Mouse (Mus musculus): Measurements from ENCODE around the gene Ncs1. TPM values are rescaled to one million over a fixed set of nuclear protein-coding genes. Genes with fewer than 3 reads are reported as not detected.

Gene Ncs1
- polyA plus RNA-seq, 1 experiment from 2014 or later = 44.7 TPM

GRCm38 (mm10) chr2:31214211-31214796, 31.3 kb upstream of the Ncs1 start:
- H3K36me3 ChIP-seq = peaks cover 69% of the 10 kb centered on the region
- no peaks in the 10 kb centered on the region for H3K27me3 ChIP-seq (ENCODE audit: insufficient read depth, poor library complexity, severe bottlenecking)
- WGBS = 69% methylated on average over 16 of the region's 16 CpGs
- H3K4me1 ChIP-seq = peaks cover 80% of the 10 kb centered on the region
- no peak overlapping the region for H3K4me3 ChIP-seq
- H3K27ac ChIP-seq = peak overlapping the region; percentile 63; the same call in 1 of the 2 replicates
- DNase-seq (ENCODE audit: low spot score) = no peak
- H3K9me3 ChIP-seq = no peaks in the 10 kb centered on the region

GRCm38 (mm10) chr2:31218611-31219010, 27.0 kb upstream of the Ncs1 start:
- Histone ChIP-seq H3K27me3 (ENCODE audit: insufficient read depth, poor library complexity, severe bottlenecking) (no peaks in the 10 kb centered on the region), H3K27ac (no peak overlapping the region), H3K9me3 (no peaks in the 10 kb centered on the region), H3K4me3 (no peak overlapping the region), H3K4me1 (peaks cover 66% of the 10 kb centered on the region), H3K36me3 (peaks cover 38% of the 10 kb centered on the region)
- DNase-seq (ENCODE audit: low spot score) = no peak
- 88% methylated on average over 3 of the region's 3 CpGs for WGBS

GRCm38 (mm10) chr2:31219470-31219869, 26.2 kb upstream of the Ncs1 start:
- Histone ChIP-seq H3K27me3 (ENCODE audit: insufficient read depth, poor library complexity, severe bottlenecking) (no peaks in the 10 kb centered on the region), H3K36me3 (peaks cover 29% of the 10 kb centered on the region), H3K4me1 (peaks cover 58% of the 10 kb centered on the region), H3K9me3 (no peaks in the 10 kb centered on the region), H3K27ac (peak overlapping the region; percentile 52; the same call in 1 of the 2 replicates), H3K4me3 (no peak overlapping the region)
- DNase-seq (ENCODE audit: low spot score) = no peak
- 62% methylated on average over 6 of the region's 6 CpGs for WGBS

- no peaks in the 10 kb centered on the region for H3K9me3 ChIP-seq
- peaks cover 17% of the 10 kb centered on the region for H3K36me3 ChIP-seq
- 65% methylated on average over 7 of the region's 7 CpGs for WGBS
- DNase-seq (ENCODE audit: low spot score) = no peak
- H3K4me3 ChIP-seq = no peak overlapping the region
- no peak overlapping the region for H3K27ac ChIP-seq
- peaks cover 44% of the 10 kb centered on the region for H3K4me1 ChIP-seq
- no peaks in the 10 kb centered on the region for H3K27me3 ChIP-seq (ENCODE audit: insufficient read depth, poor library complexity, severe bottlenecking)
Observed at GRCm38 (mm10) chr2:31220844-31221243, 24.8 kb upstream of the Ncs1 start.

- Histone ChIP-seq H3K36me3 (peaks cover 10% of the 10 kb centered on the region), H3K27me3 (ENCODE audit: insufficient read depth, poor library complexity, severe bottlenecking) (no peaks in the 10 kb centered on the region), H3K4me3 (no peak overlapping the region), H3K9me3 (no peaks in the 10 kb centered on the region), H3K27ac (no peak overlapping the region), H3K4me1 (peaks cover 37% of the 10 kb centered on the region)
- no peak for DNase-seq (ENCODE audit: low spot score)
- WGBS = 75% methylated on average over 5 of the region's 5 CpGs
Observed at GRCm38 (mm10) chr2:31221582-31221981, 24.0 kb upstream of the Ncs1 start.

- no peaks in the 10 kb centered on the region for H3K9me3 ChIP-seq
- 39% methylated on average over 1 of the region's 1 CpGs for WGBS
- no peak for DNase-seq (ENCODE audit: low spot score)
- H3K27ac ChIP-seq = no peak overlapping the region
- H3K4me3 ChIP-seq = no peak overlapping the region
- H3K4me1 ChIP-seq = no peaks in the 10 kb centered on the region
- H3K36me3 ChIP-seq = no peaks in the 10 kb centered on the region
- no peaks in the 10 kb centered on the region for H3K27me3 ChIP-seq (ENCODE audit: insufficient read depth, poor library complexity, severe bottlenecking)
Observed at GRCm38 (mm10) chr2:31228768-31229311, 16.8 kb upstream of the Ncs1 start.

- peaks cover 17% of the 10 kb centered on the region for H3K4me1 ChIP-seq
- peak overlapping the region; percentile 35; the same call in 1 of the 2 replicates for H3K4me3 ChIP-seq
- peak overlapping the region; percentile 56 for H3K27ac ChIP-seq
- no peaks in the 10 kb centered on the region for H3K9me3 ChIP-seq
- DNase-seq (ENCODE audit: low spot score) = no peak
- WGBS = 30% methylated on average over 23 of the region's 23 CpGs
- peaks cover 29% of the 10 kb centered on the region for H3K27me3 ChIP-seq (ENCODE audit: insufficient read depth, poor library complexity, severe bottlenecking)
- no peaks in the 10 kb centered on the region for H3K36me3 ChIP-seq
Observed at GRCm38 (mm10) chr2:31239203-31239696, 6.4 kb upstream of the Ncs1 start.

GRCm38 (mm10) chr2:31239833-31240232, 5.8 kb upstream of the Ncs1 start:
- no peaks in the 10 kb centered on the region for H3K36me3 ChIP-seq
- WGBS = 74% methylated on average over 6 of the region's 6 CpGs
- no peaks in the 10 kb centered on the region for H3K9me3 ChIP-seq
- H3K27ac ChIP-seq = no peak overlapping the region
- H3K27me3 ChIP-seq (ENCODE audit: insufficient read depth, poor library complexity, severe bottlenecking) = peaks cover 29% of the 10 kb centered on the region
- peak overlapping the region; percentile 35; the same call in 1 of the 2 replicates for H3K4me3 ChIP-seq
- peaks cover 23% of the 10 kb centered on the region for H3K4me1 ChIP-seq
- DNase-seq (ENCODE audit: low spot score) = no peak

GRCm38 (mm10) chr2:31241639-31242038, 4.0 kb upstream of the Ncs1 start:
- H3K36me3 ChIP-seq = no peaks in the 10 kb centered on the region
- 10% methylated on average over 7 of the region's 7 CpGs for WGBS

GRCm38 (mm10) chr2:31244216-31244615, 1.4 kb upstream of the Ncs1 start:
- H3K4me1 ChIP-seq = peaks cover 64% of the 10 kb centered on the region
- no peak overlapping the region for H3K4me3 ChIP-seq
- DNase-seq (ENCODE audit: low spot score) = no peak
- peaks cover 6% of the 10 kb centered on the region; the same call in 1 of the 2 replicates for H3K36me3 ChIP-seq
- peaks cover 29% of the 10 kb centered on the region for H3K27me3 ChIP-seq (ENCODE audit: insufficient read depth, poor library complexity, severe bottlenecking)
- no peak overlapping the region for H3K27ac ChIP-seq
- WGBS = 71% methylated on average over 8 of the region's 8 CpGs
- no peaks in the 10 kb centered on the region for H3K9me3 ChIP-seq

More at GRCm38 (mm10) chr2:31241639-31242038, 4.0 kb upstream of the Ncs1 start:
- Histone ChIP-seq H3K9me3 (no peaks in the 10 kb centered on the region), H3K4me3 (no peak overlapping the region), H3K4me1 (peaks cover 41% of the 10 kb centered on the region), H3K27ac (no peak overlapping the region), H3K27me3 (ENCODE audit: insufficient read depth, poor library complexity, severe bottlenecking) (peaks cover 29% of the 10 kb centered on the region)
- DNase-seq (ENCODE audit: low spot score) = no peak

GRCm38 (mm10) chr2:31245051-31245450, 572 bp upstream of the Ncs1 start:
- DNase-seq (ENCODE audit: low spot score) = no peak
- no peaks in the 10 kb centered on the region for H3K9me3 ChIP-seq
- peaks cover 29% of the 10 kb centered on the region for H3K27me3 ChIP-seq (ENCODE audit: insufficient read depth, poor library complexity, severe bottlenecking)
- H3K27ac ChIP-seq = peak overlapping the region; percentile 96
- WGBS = 7% methylated on average over 5 of the region's 5 CpGs
- peaks cover 13% of the 10 kb centered on the region; the same call in 1 of the 2 replicates for H3K36me3 ChIP-seq
- peak overlapping the region; percentile 91 for H3K4me3 ChIP-seq
- H3K4me1 ChIP-seq = peaks cover 68% of the 10 kb centered on the region

- peak overlapping the region; percentile 96 for H3K27ac ChIP-seq
- peaks cover 16% of the 10 kb centered on the region; the same call in 1 of the 2 replicates for H3K36me3 ChIP-seq
- H3K27me3 ChIP-seq (ENCODE audit: insufficient read depth, poor library complexity, severe bottlenecking) = peaks cover 26% of the 10 kb centered on the region
- WGBS = under 1% methylated on average over 41 of the region's 41 CpGs
- no peaks in the 10 kb centered on the region for H3K9me3 ChIP-seq
- DNase-seq (ENCODE audit: low spot score) = no peak
- H3K4me3 ChIP-seq = peak overlapping the region; percentile 91
- peaks cover 81% of the 10 kb centered on the region for H3K4me1 ChIP-seq
Observed at GRCm38 (mm10) chr2:31246251-31246971, 788 bp downstream of the Ncs1 start.

GRCm38 (mm10) chr2:31248856-31249255, 3.2 kb downstream of the Ncs1 start:
- Histone ChIP-seq H3K4me1 (peaks cover 79% of the 10 kb centered on the region), H3K36me3 (peaks cover 21% of the 10 kb centered on the region), H3K9me3 (no peaks in the 10 kb centered on the region), H3K4me3 (no peak overlapping the region), H3K27ac (no peak overlapping the region), H3K27me3 (ENCODE audit: insufficient read depth, poor library complexity, severe bottlenecking) (peaks cover 4% of the 10 kb centered on the region)
- DNase-seq (ENCODE audit: low spot score) = no peak
- 77% methylated on average over 6 of the region's 6 CpGs for WGBS
